Mouse (Mus musculus) intestine, embryonic 14.5 days (tissue): Measurements from ENCODE around the gene Psmc5. TPM values are rescaled to one million over a fixed set of nuclear protein-coding genes. Genes with fewer than 3 reads are reported as not detected.

Experiments used
- ATAC-seq: fragments of 200-750 bp; cut with Nextera tagmentation; replicated peaks from 2 replicates; pipeline ENCODE4 v1.8.0; 2017; ENCODE audit warnings: low read depth, moderate number of reproducible peaks, moderate TSS enrichment, moderate library complexity; ENCODE audit not compliant: low FRiP score, low TSS enrichment
- DNase-seq: peaks from one replicate; pipeline ENCODE4 v3.0.0-alpha.2; 2018; ENCODE audit warnings: low spot score
- H3K27ac ChIP-seq: fragments of 300-500 bp; sonication (generic); 2 replicates; pipeline ENCODE4 v1.5.1; 2014; ENCODE audit warnings: low read depth, mild to moderate bottlenecking, control low read depth
- H3K27me3 ChIP-seq: fragments of 300-500 bp; sonication (generic); replicated peaks from 2 replicates; pipeline ENCODE4 v1.6.1; 2014; ENCODE audit warnings: low read length, control low read depth; ENCODE audit not compliant: control insufficient read depth, insufficient read depth
- H3K36me3 ChIP-seq: fragments of 300-500 bp; sonication (generic); 2 replicates; pipeline ENCODE4 v1.6.1; 2014; ENCODE audit warnings: low read length, control low read depth; ENCODE audit not compliant: control insufficient read depth, insufficient read depth
- H3K4me1 ChIP-seq: fragments of 300-500 bp; sonication (generic); replicated peaks from 2 replicates; pipeline ENCODE4 v1.6.1; 2014; ENCODE audit warnings: low read length, control low read depth, mixed read lengths; ENCODE audit not compliant: control insufficient read depth, insufficient read depth
- H3K4me2 ChIP-seq: fragments of 300-500 bp; sonication (generic); 2 replicates; pipeline ENCODE4 v1.6.1; 2014; ENCODE audit warnings: low read length
- H3K4me3 ChIP-seq: fragments of 300-500 bp; sonication (generic); 2 replicates; pipeline ENCODE4 v1.5.1; 2014; ENCODE audit warnings: low read depth, low read length, control low read depth, mixed read lengths
- H3K9ac ChIP-seq: fragments of 300-500 bp; sonication (generic); 2 replicates; pipeline ENCODE4 v1.6.1; 2014; ENCODE audit warnings: mild to moderate bottlenecking, low read length
- H3K9me3 ChIP-seq: fragments of 300-500 bp; sonication (generic); 2 replicates; pipeline ENCODE4 v1.6.1; 2016; ENCODE audit warnings: low read length, control low read depth; ENCODE audit not compliant: control insufficient read depth
- WGBS: fragments of 180-500 bp; shearing (Covaris S2); extraction: QIAGEN DNeasy Blood & Tissue Kit; methylation state at CpG from one replicate; pipeline ENCODE4 v1.1.7; 2014; 5-methylcytosine and 5-hydroxymethylcytosine counted together
- polyA plus RNA-seq: library from polyadenylated mRNA; unstranded; fragments of >200 nt; fragmentation: Nextera tagmentation; extraction: Ambion mirVana; gene quantifications from 2 replicates; pipeline ENCODE4 v1.2.1, GENCODE M21; 2014

The Psmc5 gene
- polyA plus RNA-seq, 1 experiment from 2014 or later: 248 TPM

DNA sequence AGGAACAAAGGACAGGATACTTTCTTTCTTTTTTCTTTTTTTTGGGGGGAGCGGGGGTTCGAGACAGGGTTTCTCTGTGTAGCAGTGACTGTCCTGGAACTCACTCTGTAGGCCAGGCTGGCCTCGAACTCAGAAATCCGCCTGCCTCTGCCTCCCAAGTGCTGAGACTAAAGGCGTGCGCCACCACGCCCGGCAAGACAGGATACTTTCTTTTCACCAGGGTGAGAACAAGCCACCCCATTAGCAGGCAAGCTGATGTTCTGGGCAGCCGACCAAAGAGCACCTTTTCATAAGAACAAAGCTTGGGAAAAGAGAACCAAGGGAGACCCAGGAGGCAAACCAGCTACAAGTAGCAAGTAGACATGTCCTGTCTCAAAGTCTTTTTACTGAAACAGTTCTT is 50.8 kb downstream of the Psmc5 start:
- H3K36me3 ChIP-seq: no peaks in the 10 kb centered on the region
- DNase-seq: no peak
- no peaks in the 10 kb centered on the region for H3K27me3 ChIP-seq
- H3K4me1 ChIP-seq: no peaks in the 10 kb centered on the region
- no peaks in the 10 kb centered on the region for H3K9me3 ChIP-seq
- H3K27ac ChIP-seq: no peak overlapping the region
- ATAC-seq: no peak
- H3K4me2 ChIP-seq: no peak overlapping the region
- WGBS: 87% methylated on average over 9 of the region's 9 CpGs
- H3K4me3 ChIP-seq: no peak overlapping the region
- H3K9ac ChIP-seq: no peak overlapping the region

DNA sequence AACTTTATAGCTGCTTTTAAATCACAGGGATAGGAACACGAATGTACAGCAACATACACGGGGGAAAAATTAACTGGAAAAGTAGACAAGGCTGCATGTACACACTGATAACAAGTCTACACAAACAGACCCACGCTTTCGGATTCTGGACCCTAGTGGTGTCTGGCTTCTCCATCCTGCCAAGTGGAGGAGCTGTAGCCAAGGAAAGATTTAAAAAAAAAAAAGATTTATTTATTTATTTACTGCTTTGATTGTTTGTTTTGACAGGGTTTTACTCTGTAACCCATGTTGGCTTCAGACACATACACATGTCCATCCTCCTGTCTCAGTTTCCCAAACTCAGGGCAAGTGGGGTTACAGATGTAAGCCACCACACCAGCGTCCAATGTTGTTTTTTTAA is 51.5 kb downstream of the Psmc5 start:
- Histone ChIP-seq H3K4me1 (no peaks in the 10 kb centered on the region), H3K27ac (no peak overlapping the region), H3K27me3 (no peaks in the 10 kb centered on the region), H3K36me3 (no peaks in the 10 kb centered on the region), H3K4me3 (no peak overlapping the region), H3K9ac (no peak overlapping the region), H3K9me3 (no peaks in the 10 kb centered on the region), H3K4me2 (no peak overlapping the region)
- no peak for DNase-seq
- 62% methylated on average over 5 of the region's 5 CpGs for WGBS
- no peak for ATAC-seq

DNA sequence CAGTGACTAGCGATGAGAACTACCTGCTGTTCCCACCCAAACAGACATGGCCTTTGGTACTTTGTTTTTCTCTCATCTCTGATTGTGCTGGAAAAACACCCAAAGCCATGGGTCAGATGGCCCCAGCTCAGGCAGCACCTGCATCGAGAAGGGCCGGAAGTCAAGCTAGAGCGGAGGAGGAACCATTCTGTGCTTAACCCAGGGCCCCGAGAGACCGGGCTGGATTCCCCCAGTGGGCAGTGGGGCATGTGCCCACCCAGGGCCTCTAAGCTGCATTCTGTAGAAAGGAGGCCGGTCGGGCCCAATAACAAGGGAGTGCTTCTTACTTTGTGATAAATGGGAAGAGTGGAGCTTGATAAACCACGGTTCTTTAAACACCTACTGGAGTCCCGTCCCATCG is 52.2 kb downstream of the Psmc5 start:
- no peak for DNase-seq
- H3K27ac ChIP-seq: no peak overlapping the region
- no peak for ATAC-seq

DNA sequence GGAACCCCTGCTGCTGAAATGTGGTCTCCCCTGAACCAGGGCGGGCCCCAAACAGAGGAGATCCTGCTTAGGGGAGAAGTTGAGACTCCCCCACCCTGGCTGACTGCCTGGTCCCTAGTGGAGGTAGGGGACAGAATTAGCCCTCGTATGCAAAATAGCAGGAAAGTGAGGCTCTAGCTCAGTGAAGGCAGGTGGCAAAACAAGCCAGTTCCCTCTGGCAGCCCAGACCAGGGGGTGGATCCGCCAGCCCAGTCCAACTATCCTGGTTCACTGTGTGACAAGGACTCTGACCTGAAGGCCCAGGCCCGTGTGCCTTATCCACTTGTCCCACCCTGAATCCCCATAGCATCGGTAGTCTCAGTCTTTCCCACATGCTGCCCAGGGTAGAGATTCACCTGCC is 54.2 kb downstream of the Psmc5 start:
- H3K9me3 ChIP-seq: no peaks in the 10 kb centered on the region
- no peak overlapping the region for H3K9ac ChIP-seq
- WGBS: 65% methylated on average over 5 of the region's 5 CpGs

More for the DNA sequence above, 52.2 kb downstream of the Psmc5 start:
- Histone ChIP-seq H3K36me3 (no peaks in the 10 kb centered on the region), H3K4me2 (no peak overlapping the region), H3K9ac (no peak overlapping the region), H3K4me1 (no peaks in the 10 kb centered on the region), H3K9me3 (no peaks in the 10 kb centered on the region), H3K4me3 (no peak overlapping the region), H3K27me3 (no peaks in the 10 kb centered on the region)
- WGBS: 82% methylated on average over 11 of the region's 11 CpGs

More for the DNA sequence above, 54.2 kb downstream of the Psmc5 start:
- Histone ChIP-seq H3K27me3 (no peaks in the 10 kb centered on the region), H3K4me2 (no peak overlapping the region), H3K36me3 (no peaks in the 10 kb centered on the region), H3K27ac (no peak overlapping the region), H3K4me1 (peaks cover 9% of the 10 kb centered on the region), H3K4me3 (no peak overlapping the region)
- ATAC-seq: no peak
- DNase-seq: no peak

Other genes starting within 250 kb of the Psmc5 start
- gene Kcnh6, start 248.0 kb upstream of the Psmc5 start, polyA plus RNA-seq: 0.99 and 1.3 TPM in 2 replicates
- 62.2 and 68.6 TPM in 2 replicates for gene Dcaf7, start 219.3 kb upstream of the Psmc5 start, polyA plus RNA-seq
- gene Taco1, start 190.1 kb upstream of the Psmc5 start, polyA plus RNA-seq: 8.8 and 10.3 TPM in 2 replicates
- 22.3 and 23.0 TPM in 2 replicates for gene Map3k3, start 171.5 kb upstream of the Psmc5 start, polyA plus RNA-seq
- not detected in 2 replicates for gene Gm10840, start 95.3 kb upstream of the Psmc5 start, polyA plus RNA-seq
- gene Limd2, start 95.3 kb upstream of the Psmc5 start, polyA plus RNA-seq: 129 and 153 TPM in 2 replicates
- 20.6 and 25.1 TPM in 2 replicates for gene Strada, start 54.0 kb upstream of the Psmc5 start, polyA plus RNA-seq
- 64.4 and 76.1 TPM in 2 replicates for gene Ccdc47, start 39.8 kb upstream of the Psmc5 start, polyA plus RNA-seq
- 66.5 and 80.8 TPM in 2 replicates for gene Ddx42, start 39.2 kb upstream of the Psmc5 start, polyA plus RNA-seq
- gene Ftsj3, start 75 bp upstream of the Psmc5 start, polyA plus RNA-seq: 65.1 and 69.9 TPM in 2 replicates
- 64.4 and 72.4 TPM in 2 replicates for gene Smarcd2, start 16.8 kb downstream of the Psmc5 start, polyA plus RNA-seq
- gene Tcam1, start 20.5 kb downstream of the Psmc5 start, polyA plus RNA-seq: 0.16 and 0.26 TPM in 2 replicates
- gene Gh, start 45.7 kb downstream of the Psmc5 start, polyA plus RNA-seq: not detected in 2 replicates
- 3.8 and 4.2 TPM in 2 replicates for gene Cd79b, start 58.6 kb downstream of the Psmc5 start, polyA plus RNA-seq
- gene Scn4a, start 97.1 kb downstream of the Psmc5 start, polyA plus RNA-seq: 0.04 TPM in 1 of 2 replicates, not detected in the other
- 0.60 and 0.74 TPM in 2 replicates for gene Prr29, start 109.3 kb downstream of the Psmc5 start, polyA plus RNA-seq
- gene Icam2, start 131.9 kb downstream of the Psmc5 start, polyA plus RNA-seq: 41.6 and 50.5 TPM in 2 replicates
- 7.1 and 7.6 TPM in 2 replicates for gene Ern1, start 231.7 kb downstream of the Psmc5 start, polyA plus RNA-seq